Mouse (Mus musculus): ENCODE data around the gene Hnrnpl.

- TF ChIP-seq CTCF (IDR thresholded peaks at IDR 0.05): no peak
- TF ChIP-seq EP300 (IDR thresholded peaks at IDR 0.05; ENCODE audit: insufficient read depth, low read depth, low read length): peak; percentile 87
Measured at GRCm38 (mm10) chr7:28824941-28825685, 16.8 kb downstream of the Hnrnpl start, which contains the start of gene Ech1.

All from heart, adult 2 months (tissue).